Mouse (Mus musculus) right cerebral cortex, postnatal 4 days (tissue): ENCODE data around the gene Wls.

ENCODE experiments used
- DNase-seq: peaks from one replicate; pipeline ENCODE4 v3.0.0-alpha.2; 2022

Gene Wls

GRCm38 (mm10) chr3:159839481-159839880 lies at the start of gene Wls:
Gene Wls (plus strand): TSS chr3:159839672.
- DNase-seq: peak; percentile 42

GRCm38 (mm10) chr3:159789781-159790180 lies 49.7 kb upstream of the Wls start:
- DNase-seq: no peak

GRCm38 (mm10) chr3:159831535-159831934 lies 7.9 kb upstream of the Wls start:
- no peak for DNase-seq

DNA sequence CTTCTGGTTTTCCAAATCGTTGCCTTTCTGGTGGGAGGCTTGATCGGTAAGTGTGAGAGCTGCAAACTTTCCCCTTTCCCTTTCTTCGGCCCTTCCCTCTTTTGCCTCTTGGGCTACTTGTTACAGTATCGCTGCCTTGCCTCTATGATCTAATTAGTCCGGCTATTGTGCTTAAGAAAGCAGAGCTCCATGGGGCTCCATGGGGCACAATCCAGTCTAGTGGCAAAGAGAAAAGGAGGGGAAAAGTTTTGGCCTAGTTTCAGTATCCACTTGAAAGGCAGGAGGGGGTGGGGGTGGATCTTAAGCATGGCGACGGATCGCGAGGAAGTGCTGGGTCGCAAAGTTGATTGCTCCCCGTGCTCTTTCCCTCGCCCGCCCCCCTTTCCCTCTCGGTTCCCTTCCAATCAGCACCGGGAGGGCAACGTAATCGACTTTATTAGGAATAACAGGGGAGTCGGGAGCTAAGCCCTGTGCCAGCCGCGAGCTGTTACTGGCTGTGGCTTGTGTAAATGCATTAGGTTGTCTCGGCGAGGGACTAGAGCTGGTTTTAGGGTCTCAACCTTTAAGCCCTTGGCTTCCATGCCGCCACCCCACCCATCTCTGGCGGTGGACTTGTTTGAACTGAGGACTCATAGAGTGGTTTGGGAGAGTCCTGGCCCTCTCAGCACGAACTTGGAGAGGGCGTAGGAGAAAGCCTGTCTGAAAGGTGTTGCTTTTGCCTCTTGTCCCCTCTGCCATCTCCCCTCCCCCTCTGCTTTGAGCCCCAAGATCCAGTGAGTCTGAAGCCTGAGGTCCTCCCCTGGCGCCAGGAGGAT lies 737 bp downstream of the Wls start:
- DNase-seq: peak; percentile 30

- DNase-seq: no peak
These were observed 1.4 kb downstream of the Wls start for GRCm38 (mm10) chr3:159840817-159841390.

- no peak for DNase-seq
These were observed 2.0 kb downstream of the Wls start for GRCm38 (mm10) chr3:159841458-159841857.

DNA sequence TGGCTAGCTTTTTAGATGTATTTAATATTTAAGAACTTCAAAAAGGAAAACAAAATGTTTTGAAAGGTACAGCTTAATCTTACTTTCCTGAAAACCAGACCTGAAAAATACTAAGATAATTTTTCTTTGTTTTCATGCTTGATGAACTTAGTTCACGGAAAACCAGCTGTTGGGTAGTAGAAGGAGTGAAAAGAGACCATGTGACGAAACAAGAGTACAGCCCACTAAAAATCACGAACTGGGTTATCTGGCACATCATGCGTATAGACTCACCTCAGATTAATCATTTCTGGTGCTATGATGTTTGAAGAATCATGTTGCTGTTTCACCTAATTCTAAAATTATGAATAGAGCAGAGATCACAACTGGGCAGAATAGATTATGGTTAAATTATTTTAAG lies 3.7 kb downstream of the Wls start:
- no peak for DNase-seq

DNA sequence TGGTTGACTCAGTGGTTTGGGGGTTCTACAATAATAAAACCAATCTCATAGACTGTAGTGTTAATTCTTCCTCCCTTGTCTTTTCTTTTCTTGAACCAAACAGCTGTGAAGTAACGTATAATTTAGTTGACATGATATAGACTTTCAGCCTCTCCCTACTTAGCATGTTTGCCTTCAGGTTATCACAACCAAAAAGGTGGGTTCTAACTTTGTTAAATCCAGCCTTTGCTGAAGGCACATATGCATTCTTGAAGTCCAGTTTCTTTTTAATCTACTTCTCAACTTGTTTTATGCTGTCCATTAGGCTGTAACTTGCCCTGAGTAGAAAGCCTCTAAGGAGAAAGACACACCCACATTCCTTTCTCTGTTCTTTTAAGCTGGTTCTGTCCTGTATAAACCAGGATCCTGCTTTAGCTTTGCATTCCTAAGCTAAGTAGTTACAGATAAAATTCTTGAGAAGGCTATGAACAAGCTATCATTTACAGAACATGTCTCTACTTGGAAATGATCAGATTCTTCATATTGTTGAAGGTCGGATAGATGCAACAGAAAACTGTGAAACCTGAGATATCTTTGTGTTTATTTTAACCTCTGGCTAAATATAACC lies 8.0 kb downstream of the Wls start:
- no peak for DNase-seq

GRCm38 (mm10) chr3:159848156-159848555 lies 8.7 kb downstream of the Wls start:
- no peak for DNase-seq

DNA sequence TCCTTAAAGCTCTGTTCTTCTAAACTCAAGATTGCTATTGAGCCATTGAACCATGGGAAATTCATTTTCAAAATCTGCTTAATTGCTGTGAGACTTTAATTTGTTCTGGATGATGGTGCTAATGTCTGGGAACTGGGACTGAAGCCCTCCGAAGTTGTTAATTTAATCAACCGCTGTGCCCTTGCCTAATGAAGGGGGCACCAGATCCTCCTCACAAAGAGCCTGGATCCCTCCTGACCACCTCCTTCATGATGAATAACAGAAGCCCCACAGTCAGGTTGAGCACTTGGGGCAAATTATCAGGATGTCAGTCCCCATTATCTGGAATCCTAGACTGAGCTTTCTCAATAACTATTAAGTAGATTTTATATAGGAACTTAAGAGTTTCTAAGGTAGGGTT lies 12.0 kb downstream of the Wls start:
- DNase-seq: no peak

- no peak for DNase-seq
These were observed 12.5 kb downstream of the Wls start for GRCm38 (mm10) chr3:159851980-159852379.

- no peak for DNase-seq
These were observed 17.6 kb downstream of the Wls start for GRCm38 (mm10) chr3:159857112-159857511.

DNA sequence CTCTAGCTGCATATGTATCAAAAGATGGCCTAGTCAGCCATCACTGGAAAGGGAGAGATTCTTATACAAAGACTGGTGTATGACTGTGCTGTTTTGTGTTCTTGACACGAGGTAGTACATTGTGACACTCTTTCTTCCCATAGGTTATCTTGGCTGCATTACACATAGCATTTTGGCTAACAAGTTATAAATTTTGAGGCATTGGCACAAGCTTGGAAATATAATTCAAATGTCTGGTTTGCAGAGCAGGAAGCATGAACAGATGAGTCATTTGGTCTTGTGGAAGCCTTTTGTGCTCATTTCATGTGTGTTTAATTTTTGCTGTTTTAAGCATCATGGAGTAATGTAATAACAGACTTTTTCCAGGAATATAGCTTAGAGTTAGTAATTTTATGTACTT lies 26.2 kb downstream of the Wls start:
- DNase-seq: no peak

- no peak for DNase-seq
These were observed 39.5 kb downstream of the Wls start for GRCm38 (mm10) chr3:159878983-159879382.

- no peak for DNase-seq
These were observed 43.9 kb downstream of the Wls start for GRCm38 (mm10) chr3:159883325-159883724.

GRCm38 (mm10) chr3:159884802-159885201 lies 45.3 kb downstream of the Wls start:
- no peak for DNase-seq

GRCm38 (mm10) chr3:159885271-159885670 lies 45.8 kb downstream of the Wls start:
- peak; percentile 27 for DNase-seq

DNA sequence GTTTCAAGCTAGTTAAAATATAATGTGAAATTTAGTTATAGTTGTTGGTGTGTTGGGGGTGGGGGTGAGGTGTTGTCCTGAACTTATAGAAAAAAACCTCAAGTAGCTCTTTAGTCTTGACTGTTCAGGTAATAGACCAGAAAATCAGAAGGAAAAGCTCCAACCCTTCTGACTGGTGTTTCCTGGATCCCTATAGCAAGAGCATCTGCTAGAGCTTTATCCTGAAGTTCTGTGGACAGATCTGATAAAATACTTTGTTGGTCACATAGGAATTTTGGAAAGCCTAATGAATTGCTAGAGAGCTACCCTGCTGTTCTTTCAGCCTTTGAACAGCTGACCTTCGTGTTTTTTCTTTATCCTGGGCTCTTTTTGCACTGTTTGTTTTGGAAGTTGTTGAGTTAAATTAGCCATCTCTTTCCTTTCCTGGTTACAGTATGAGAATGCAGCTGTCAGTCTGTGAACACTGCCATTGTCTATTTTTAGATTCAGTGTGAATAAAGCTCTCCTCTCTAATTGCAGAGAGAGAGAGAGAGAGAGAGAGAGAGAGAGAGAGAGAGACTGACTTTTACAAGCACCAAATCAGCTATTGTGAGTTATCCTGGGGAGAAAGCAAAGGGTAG lies 46.4 kb downstream of the Wls start:
- DNase-seq: no peak

DNA sequence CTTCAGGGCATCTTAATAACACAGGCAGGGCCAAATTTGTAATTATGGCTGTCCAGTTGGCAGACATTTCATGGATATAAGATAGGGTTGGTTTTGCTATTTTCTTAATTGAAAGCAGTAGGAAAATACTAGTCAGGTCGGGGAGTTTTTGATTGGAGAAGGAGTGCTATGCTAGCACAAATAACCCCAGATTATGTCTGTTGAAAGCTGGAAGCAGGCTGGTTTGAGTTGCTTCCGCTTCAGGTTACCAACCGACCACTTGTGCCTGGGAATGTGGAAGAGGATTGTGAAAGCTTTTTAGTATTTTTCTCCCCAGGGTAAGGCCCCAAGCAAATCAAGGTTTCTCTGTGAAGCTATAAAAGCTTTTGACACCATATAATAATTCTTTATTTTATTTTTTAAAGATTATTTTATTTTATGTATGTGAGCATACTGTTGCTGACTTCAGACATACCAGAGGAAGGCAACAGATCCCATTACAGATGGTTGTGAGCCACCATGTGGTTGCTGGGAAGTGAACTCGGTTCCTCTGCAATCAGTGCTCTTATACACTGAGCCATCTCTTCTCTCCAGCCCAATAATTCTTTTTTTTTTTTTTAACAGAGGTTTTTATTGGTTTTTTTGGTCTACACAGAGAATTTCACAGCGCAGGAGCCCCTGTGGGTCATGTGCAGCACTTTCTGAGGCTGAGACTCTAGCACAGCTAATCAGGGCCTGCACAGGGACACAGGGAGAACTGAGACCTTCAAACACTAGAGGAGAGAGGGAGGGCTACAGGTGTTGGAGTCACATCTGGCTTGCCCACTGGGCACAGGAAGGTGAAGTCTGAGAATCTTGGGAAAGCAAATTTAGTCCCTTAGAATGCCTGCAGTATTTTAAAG lies 50.9 kb downstream of the Wls start:
- no peak for DNase-seq

DNA sequence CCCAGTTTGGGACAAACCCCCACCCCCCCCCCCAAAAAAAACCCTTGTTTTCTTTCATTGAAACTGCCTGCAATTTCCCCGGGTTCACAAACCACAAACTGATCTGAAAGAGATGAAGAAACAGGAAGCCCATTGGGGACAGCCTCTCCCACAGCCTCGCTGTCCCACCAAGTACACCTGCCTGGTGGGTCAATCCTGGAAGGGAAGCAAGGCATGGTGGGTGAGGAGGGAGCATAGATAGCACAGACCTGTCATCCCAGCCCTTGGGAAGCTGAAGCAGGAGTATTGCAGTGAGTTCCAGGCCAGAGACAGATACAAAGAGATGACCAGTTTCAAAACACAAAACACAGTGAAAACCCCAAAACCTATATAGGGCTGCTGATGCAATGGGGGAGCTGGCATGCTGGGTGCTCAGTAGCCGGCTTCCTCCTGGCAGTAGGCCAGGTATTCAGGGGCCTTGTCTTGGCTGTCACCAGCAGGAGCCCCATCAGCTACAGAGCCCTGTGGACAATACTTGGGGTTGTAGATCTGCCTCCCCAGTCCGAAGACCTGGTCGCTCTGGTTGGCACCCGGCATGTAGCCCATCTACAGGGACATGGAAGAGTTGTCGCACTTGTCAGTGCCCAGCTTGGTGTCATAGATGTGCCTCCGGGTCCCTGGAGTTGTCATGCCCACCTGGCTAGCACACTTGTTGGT lies 51.7 kb downstream of the Wls start:
- DNase-seq: no peak

DNA sequence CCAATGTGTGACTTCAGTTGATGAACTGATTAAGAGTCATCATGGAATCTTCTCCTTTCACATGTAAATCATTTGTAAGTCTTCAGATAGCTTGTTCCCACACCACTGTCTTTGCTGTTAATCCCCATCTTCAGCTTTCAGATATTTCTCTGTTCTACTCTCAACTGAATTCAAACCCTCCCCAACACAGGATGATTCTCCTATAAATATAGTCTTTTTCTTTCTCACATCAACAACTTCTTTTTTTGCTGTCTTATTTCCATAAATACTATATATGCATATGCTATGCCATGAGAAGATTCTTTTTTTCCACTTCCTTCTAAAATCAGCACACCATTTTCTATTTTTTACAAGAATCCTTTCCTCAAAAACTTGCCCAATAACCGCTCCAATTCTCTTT lies 67.9 kb downstream of the Wls start:
- DNase-seq: no peak
